Mouse (Mus musculus) midbrain, embryonic 12.5 days (tissue): Measurements from ENCODE around the gene Gm9945. TPM values are rescaled to one million over a fixed set of nuclear protein-coding genes. Genes with fewer than 3 reads are reported as not detected.

Experiments used
- ATAC-seq: fragments of 200-750 bp; cut with Nextera tagmentation; 2 replicates; pipeline ENCODE4 v1.8.0; 2017; ENCODE audit warnings: low read depth, moderate TSS enrichment, moderate library complexity; ENCODE audit not compliant: low FRiP score
- H3K27ac ChIP-seq: fragments of 300-500 bp; sonication (generic); replicated peaks from 2 replicates; pipeline ENCODE4 v1.5.1; 2016; ENCODE audit warnings: mild to moderate bottlenecking
- H3K27me3 ChIP-seq: fragments of 300-500 bp; sonication (generic); 2 replicates; pipeline ENCODE4 v1.6.1; 2016; ENCODE audit warnings: mild to moderate bottlenecking
- H3K36me3 ChIP-seq: fragments of 300-500 bp; sonication (generic); 2 replicates; pipeline ENCODE4 v1.6.1; 2016
- H3K4me1 ChIP-seq: fragments of 300-500 bp; sonication (generic); 2 replicates; pipeline ENCODE4 v1.6.1; 2016
- H3K4me2 ChIP-seq: fragments of 300-500 bp; sonication (generic); replicated peaks from 2 replicates; pipeline ENCODE4 v1.6.1; 2016; ENCODE audit warnings: mild to moderate bottlenecking, moderate library complexity
- H3K4me3 ChIP-seq: fragments of 300-500 bp; sonication (generic); 2 replicates; pipeline ENCODE4 v1.5.1; 2016; ENCODE audit warnings: mild to moderate bottlenecking
- H3K9ac ChIP-seq: fragments of 300-500 bp; sonication (generic); replicated peaks from 2 replicates; pipeline ENCODE4 v1.6.1; 2016; ENCODE audit warnings: mild to moderate bottlenecking, moderate library complexity
- H3K9me3 ChIP-seq: fragments of 300-500 bp; sonication (generic); 2 replicates; pipeline ENCODE4 v1.6.1; 2016; ENCODE audit warnings: mild to moderate bottlenecking
- WGBS: fragments of 180-500 bp; shearing (Covaris S2); methylation state at CpG from one replicate; pipeline ENCODE4 v1.1.7; 2016; 5-methylcytosine and 5-hydroxymethylcytosine counted together
- polyA plus RNA-seq: library from polyadenylated mRNA; unstranded; fragments of >200 nt; fragmentation: Nextera tagmentation; extraction: Ambion mirVana; gene quantifications from 2 replicates; pipeline ENCODE4 v1.2.1, GENCODE M21; 2016

Gm9945 gene
- polyA plus RNA-seq, 1 experiment from 2014 or later, result not detected

DNA sequence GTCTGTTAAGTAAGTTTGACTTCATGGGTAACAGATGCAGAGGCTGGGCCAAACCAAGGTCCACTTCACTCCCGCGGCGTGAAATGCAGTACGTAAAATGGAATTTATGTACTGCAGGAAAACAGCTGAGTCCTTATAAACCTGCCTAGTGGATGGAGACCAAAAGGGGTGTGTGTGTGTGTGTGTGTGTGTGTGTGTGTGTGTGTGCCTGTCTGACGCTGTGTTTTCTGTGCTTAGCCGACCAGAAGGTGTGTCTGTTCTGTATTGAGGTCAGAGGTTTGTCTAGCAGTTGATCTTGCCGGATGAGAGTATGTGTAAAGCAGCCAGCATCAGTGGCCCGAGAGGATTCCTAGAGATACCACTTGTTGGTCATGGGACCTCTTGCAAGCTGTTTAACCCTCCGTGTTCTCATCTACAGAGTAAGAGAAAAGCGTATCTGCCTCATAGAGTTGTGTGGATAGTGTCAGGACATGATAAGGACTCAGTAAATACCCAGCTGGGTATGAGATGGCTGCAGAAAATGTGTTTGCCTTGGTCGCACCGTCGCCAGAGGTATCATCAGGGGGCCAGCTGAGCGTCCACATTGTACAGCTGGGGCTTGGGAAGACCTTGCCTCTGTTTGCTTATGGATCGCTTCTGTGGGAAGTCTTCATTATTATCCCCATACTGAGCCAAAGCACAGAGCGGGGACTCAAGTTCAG is 41.3 kb downstream of the Gm9945 start:
- Histone ChIP-seq H3K4me3 (peak overlapping the region; percentile 83), H3K27me3 (peaks cover 42% of the 10 kb centered on the region), H3K4me2 (peak overlapping the region; percentile 84), H3K4me1 (peaks cover 34% of the 10 kb centered on the region), H3K27ac (no peak overlapping the region), H3K9ac (no peak overlapping the region), H3K36me3 (no peaks in the 10 kb centered on the region), H3K9me3 (no peaks in the 10 kb centered on the region)
- WGBS, result 52% methylated on average over 16 of the region's 16 CpGs
- no peak for ATAC-seq

DNA sequence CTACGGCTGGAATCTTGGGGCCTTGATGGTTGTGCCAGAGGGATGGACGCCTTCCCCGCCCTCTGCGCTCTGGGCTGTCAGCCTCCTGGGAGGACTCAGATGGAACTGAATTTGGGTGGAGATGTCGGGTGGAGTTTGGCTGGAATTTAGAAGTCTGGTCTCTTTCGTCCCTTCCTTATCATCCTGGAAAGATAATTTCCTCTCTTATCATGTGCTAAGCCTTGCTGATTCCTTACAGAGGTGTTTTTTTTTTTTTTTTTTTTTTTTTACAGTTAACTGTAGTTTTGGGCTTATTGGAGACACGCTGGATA is 41.8 kb downstream of the Gm9945 start:
- Histone ChIP-seq H3K9me3 (no peaks in the 10 kb centered on the region), H3K36me3 (no peaks in the 10 kb centered on the region), H3K27me3 (peaks cover 42% of the 10 kb centered on the region), H3K4me3 (no peak overlapping the region), H3K27ac (no peak overlapping the region), H3K4me1 (peaks cover 34% of the 10 kb centered on the region), H3K9ac (no peak overlapping the region), H3K4me2 (no peak overlapping the region)
- ATAC-seq, result no peak
- WGBS, result 89% methylated on average over 7 of the region's 7 CpGs

DNA sequence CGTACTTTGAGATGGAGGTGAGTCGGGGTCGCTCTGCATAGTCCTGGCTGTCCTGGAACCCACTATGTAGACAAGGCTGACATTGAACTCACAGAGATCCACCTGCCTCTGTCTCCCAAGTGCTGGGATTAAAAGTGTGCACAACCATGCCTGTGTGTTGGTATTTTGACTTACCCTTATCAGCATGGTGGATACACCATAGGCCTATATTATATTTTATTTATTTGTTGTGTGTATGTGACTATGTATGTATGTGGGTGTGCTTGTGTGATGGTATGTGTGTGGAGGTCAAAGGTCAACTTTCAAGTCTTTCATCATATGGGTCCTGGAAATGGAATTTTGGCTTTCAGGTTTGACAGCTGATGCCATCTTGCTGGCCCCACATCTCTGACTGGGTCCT is 42.4 kb downstream of the Gm9945 start:
- 95% methylated on average over 3 of the region's 3 CpGs for WGBS
- no peak for ATAC-seq
- Histone ChIP-seq H3K9me3 (no peaks in the 10 kb centered on the region), H3K27me3 (peaks cover 36% of the 10 kb centered on the region), H3K27ac (no peak overlapping the region), H3K4me3 (no peak overlapping the region), H3K4me2 (no peak overlapping the region), H3K4me1 (peaks cover 31% of the 10 kb centered on the region), H3K36me3 (no peaks in the 10 kb centered on the region), H3K9ac (no peak overlapping the region)

DNA sequence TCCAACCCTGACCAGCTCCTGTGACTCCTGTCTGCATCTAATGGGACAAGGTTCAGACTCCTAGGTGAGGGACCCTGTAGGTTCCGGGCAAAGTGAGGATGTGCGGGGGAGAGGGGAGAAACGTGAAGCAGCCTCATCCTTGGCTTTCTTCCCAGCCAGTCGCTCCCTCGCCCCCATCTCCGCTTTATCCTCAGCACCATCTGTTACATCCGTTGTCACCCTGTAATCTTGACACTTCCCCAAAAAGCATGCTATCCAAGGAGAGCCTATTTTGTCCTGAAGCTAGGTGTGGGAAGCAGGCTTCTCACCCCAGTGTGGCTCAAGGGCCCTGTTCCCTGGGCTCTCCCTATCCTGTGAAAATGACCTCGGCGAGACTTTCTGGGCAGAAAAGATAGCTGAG is 43.0 kb downstream of the Gm9945 start:
- Histone ChIP-seq H3K36me3 (no peaks in the 10 kb centered on the region), H3K27ac (no peak overlapping the region), H3K4me1 (peaks cover 31% of the 10 kb centered on the region), H3K4me2 (no peak overlapping the region), H3K27me3 (peaks cover 30% of the 10 kb centered on the region), H3K9ac (no peak overlapping the region), H3K4me3 (no peak overlapping the region), H3K9me3 (no peaks in the 10 kb centered on the region)
- 87% methylated on average over 9 of the region's 9 CpGs for WGBS
- no peak for ATAC-seq

DNA sequence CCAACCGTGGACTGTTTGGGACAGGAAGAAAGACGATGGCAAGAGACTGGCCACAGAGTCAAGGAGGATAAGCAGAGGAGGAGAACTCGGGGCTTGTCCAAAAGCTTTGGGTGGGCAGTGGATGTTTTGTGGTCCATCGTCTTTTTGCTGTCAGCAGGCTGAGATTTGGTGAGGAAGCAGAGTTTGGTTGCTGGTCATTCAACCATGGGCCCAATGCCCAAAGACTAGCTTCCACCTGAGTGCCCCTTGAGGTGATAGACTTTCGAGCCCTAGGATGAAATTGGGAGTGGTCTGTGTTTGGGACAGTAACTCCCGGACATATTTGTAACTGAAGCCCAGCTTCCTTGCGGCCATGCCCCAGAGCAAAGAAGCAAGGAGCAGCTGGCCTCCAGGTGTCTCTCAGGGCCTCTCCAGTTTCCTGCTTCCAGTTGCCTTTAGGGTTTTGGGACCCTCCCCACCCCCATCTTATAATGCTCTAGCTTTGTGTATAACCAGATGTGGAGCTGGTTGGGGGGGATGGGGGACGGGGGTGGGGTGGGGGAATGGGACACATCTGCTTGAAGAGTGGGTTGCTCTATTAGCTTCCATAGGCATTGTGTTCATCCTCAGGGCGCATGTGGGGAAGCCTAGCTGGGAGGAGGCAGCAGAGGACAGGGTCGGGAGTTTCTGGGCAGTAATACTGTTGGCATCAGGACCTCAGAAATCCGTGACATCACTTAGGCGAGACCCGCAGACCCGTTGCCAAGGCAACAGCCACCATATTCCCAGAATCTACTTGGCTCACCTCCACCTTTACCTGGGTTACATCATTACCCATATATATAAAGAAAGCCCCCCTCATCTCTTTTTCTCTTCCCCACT is 43.8 kb downstream of the Gm9945 start:
- Histone ChIP-seq H3K4me1 (peaks cover 33% of the 10 kb centered on the region), H3K27ac (no peak overlapping the region), H3K9me3 (no peaks in the 10 kb centered on the region), H3K4me2 (no peak overlapping the region), H3K4me3 (no peak overlapping the region), H3K36me3 (no peaks in the 10 kb centered on the region), H3K27me3 (peaks cover 22% of the 10 kb centered on the region), H3K9ac (no peak overlapping the region)
- 83% methylated on average over 14 of the region's 14 CpGs for WGBS
- ATAC-seq, result no peak

DNA sequence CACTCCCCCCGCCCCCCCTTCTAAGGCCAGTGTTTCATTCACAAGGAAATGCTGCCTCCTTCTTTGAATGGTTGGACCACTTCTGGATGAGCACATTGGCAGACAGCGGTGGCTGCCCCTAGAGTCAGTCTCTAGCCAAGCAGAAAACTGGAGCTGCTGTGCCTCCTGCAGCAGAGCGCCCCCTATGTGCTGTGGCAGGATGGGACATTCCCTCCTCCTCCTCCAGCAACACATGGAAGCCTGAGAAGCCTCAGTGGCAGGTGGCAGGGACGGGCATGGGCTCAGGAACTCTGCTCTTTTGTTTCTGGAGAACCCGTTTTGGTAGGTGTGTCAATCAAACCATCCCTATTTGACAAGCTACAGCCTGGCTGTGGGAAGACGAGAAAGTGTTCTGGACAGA is 44.9 kb downstream of the Gm9945 start:
- 67% methylated on average over 6 of the region's 6 CpGs for WGBS
- Histone ChIP-seq H3K9me3 (no peaks in the 10 kb centered on the region), H3K27me3 (peaks cover 11% of the 10 kb centered on the region; the same call in 1 of the 2 replicates), H3K36me3 (no peaks in the 10 kb centered on the region), H3K9ac (no peak overlapping the region), H3K4me1 (peaks cover 36% of the 10 kb centered on the region), H3K4me2 (no peak overlapping the region), H3K4me3 (no peak overlapping the region), H3K27ac (no peak overlapping the region)
- ATAC-seq, result no peak

DNA sequence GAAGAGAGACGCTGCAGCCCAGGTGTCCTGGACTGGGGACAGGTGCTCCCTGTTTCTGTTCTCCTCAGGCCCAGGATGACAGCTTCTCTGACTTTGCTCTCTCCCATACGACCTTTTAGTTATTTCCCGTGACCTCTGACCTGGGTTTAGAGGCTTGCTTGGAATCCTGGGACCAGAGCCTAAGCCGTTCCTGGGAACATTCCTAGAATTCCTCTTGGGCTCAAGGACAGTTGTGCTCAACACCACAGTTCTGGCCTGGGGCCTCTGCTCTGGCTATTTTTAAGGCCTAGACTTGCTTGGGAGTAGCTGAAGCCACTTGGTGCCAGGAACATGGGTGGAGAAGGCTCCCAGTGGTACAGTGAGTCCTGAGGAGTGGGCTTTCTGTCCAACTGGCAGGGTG is 45.5 kb downstream of the Gm9945 start:
- no peak for ATAC-seq
- Histone ChIP-seq H3K9ac (no peak overlapping the region), H3K27me3 (peaks cover 7% of the 10 kb centered on the region; the same call in 1 of the 2 replicates), H3K36me3 (no peaks in the 10 kb centered on the region), H3K4me3 (no peak overlapping the region), H3K4me2 (no peak overlapping the region), H3K4me1 (peaks cover 32% of the 10 kb centered on the region), H3K27ac (no peak overlapping the region), H3K9me3 (no peaks in the 10 kb centered on the region)
- WGBS, result 30% methylated on average over 4 of the region's 4 CpGs

DNA sequence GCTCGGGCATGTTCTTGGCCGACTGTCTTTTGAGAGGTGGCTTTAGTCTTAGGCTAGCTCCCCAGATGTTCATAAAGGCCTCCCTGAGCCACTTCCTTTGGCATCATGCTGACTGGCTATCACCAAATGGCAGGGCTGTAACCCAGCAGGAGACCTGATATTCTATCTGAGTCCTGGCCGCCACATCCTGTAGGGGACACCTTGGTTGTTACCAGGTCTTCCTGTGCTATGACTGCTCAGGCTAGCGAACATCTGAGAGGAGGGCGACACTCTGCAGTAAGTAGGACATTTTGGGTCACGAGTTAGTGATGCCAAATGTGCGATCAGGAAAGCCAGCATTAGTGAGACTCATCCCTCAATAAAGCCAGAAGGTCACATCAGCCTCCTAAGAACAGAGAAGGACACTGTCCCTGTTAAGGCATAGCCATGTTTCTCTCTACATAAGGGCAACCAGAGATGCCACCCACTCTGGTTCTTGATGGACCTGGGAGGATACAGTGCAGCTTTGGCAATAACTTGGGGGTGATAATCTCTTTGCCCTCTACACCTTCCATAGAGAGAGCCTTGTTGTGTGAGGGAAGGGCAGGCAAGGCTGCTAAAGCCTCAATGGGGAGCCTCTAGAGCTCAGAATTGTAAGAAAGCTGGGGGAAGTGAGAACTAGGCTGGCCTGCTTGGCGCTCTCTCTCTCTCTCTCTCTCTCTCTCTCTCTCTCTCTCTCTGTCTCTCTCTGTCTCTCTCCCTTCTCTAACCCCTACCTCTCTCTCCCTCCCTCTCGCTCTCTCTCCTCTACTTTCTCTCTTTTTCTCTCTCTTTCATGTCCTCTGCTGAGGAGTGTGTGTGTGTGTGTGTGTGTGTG is 48.7 kb downstream of the Gm9945 start:
- no peak overlapping the region for H3K9ac ChIP-seq
- peaks cover 19% of the 10 kb centered on the region; the same call in 1 of the 2 replicates for H3K4me1 ChIP-seq
- H3K27ac ChIP-seq, result no peak overlapping the region
- no peaks in the 10 kb centered on the region for H3K27me3 ChIP-seq
- H3K4me3 ChIP-seq, result no peak overlapping the region
- 0 out of 2 replicates have a peak, but pooled peaks cover 2% of the 10 kb centered on the region for H3K36me3 ChIP-seq
- no peak overlapping the region for H3K4me2 ChIP-seq
- H3K9me3 ChIP-seq, result no peaks in the 10 kb centered on the region
- no peak for ATAC-seq
- 82% methylated on average over 9 of the region's 9 CpGs for WGBS

DNA sequence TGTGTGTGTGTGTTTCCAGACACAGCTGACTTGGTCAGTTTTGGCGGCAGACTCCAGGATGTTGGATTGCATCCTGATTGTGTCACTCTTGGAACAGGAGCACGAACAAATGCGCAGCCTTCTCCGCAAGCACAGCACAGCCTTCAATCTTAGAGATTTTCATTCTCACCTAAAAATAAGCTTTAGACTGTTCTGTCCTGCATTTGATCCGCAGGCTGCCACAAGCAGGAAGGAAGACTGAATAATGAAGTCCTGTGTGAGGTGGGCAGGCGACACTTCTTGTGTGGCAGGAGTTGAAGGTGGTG is 49.2 kb downstream of the Gm9945 start:
- H3K9ac ChIP-seq, result no peak overlapping the region
- H3K27me3 ChIP-seq, result no peaks in the 10 kb centered on the region
- no peak for ATAC-seq
- no peaks in the 10 kb centered on the region for H3K9me3 ChIP-seq
- no peak overlapping the region for H3K4me3 ChIP-seq
- 73% methylated on average over 6 of the region's 6 CpGs for WGBS
- H3K4me1 ChIP-seq, result peaks cover 19% of the 10 kb centered on the region; the same call in 1 of the 2 replicates
- no peak overlapping the region for H3K27ac ChIP-seq
- no peak overlapping the region for H3K4me2 ChIP-seq
- peaks cover 8% of the 10 kb centered on the region for H3K36me3 ChIP-seq

DNA sequence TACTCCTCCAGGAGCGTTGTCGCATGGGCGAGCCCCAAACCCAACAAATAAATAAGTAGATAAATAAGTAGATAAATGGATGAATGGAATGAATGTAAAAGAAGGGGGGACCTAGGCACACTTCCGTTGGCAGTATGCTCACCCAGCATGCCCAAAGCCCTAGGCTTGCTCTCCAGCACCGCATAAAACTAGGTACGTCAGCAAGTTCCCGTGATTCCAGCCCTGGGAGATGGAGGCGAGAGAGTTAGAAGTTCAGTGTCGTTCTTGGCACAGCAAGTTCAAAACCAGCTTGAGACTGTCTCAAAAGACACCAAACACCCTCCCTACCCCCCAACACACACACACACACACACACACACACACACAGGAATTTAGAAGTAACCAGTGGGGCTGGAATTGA is 50.0 kb downstream of the Gm9945 start:
- H3K36me3 ChIP-seq, result peaks cover 16% of the 10 kb centered on the region
- no peak for ATAC-seq
- no peaks in the 10 kb centered on the region for H3K9me3 ChIP-seq
- H3K4me2 ChIP-seq, result no peak overlapping the region
- WGBS, result 86% methylated on average over 9 of the region's 9 CpGs
- no peak overlapping the region for H3K9ac ChIP-seq
- no peaks in the 10 kb centered on the region for H3K27me3 ChIP-seq
- no peak overlapping the region for H3K4me3 ChIP-seq
- peaks cover 19% of the 10 kb centered on the region; the same call in 1 of the 2 replicates for H3K4me1 ChIP-seq
- no peak overlapping the region for H3K27ac ChIP-seq
